Mouse (Mus musculus) intestine, embryonic 14.5 days (tissue): ENCODE data around the gene Rffl. TPM values are rescaled to one million over a fixed set of nuclear protein-coding genes. Genes with fewer than 3 reads are reported as not detected.
A peak's percentile ranks its signal among the peaks of the same experiment; 100 is the strongest.

Source experiments
- ATAC-seq: fragments of 200-750 bp; cut with Nextera tagmentation; replicated peaks from 2 replicates; pipeline ENCODE4 v1.8.0; 2017; ENCODE audit warnings: low read depth, moderate number of reproducible peaks, moderate TSS enrichment, moderate library complexity; ENCODE audit not compliant: low FRiP score, low TSS enrichment
- DNase-seq: peaks from one replicate; pipeline ENCODE4 v3.0.0-alpha.2; 2018; ENCODE audit warnings: low spot score
- H3K27ac ChIP-seq: fragments of 300-500 bp; sonication (generic); 2 replicates; pipeline ENCODE4 v1.5.1; 2014; ENCODE audit warnings: low read depth, mild to moderate bottlenecking, control low read depth
- H3K27me3 ChIP-seq: fragments of 300-500 bp; sonication (generic); replicated peaks from 2 replicates; pipeline ENCODE4 v1.6.1; 2014; ENCODE audit warnings: low read length, control low read depth; ENCODE audit not compliant: control insufficient read depth, insufficient read depth
- H3K36me3 ChIP-seq: fragments of 300-500 bp; sonication (generic); 2 replicates; pipeline ENCODE4 v1.6.1; 2014; ENCODE audit warnings: low read length, control low read depth; ENCODE audit not compliant: control insufficient read depth, insufficient read depth
- H3K4me1 ChIP-seq: fragments of 300-500 bp; sonication (generic); replicated peaks from 2 replicates; pipeline ENCODE4 v1.6.1; 2014; ENCODE audit warnings: low read length, control low read depth, mixed read lengths; ENCODE audit not compliant: control insufficient read depth, insufficient read depth
- H3K4me2 ChIP-seq: fragments of 300-500 bp; sonication (generic); 2 replicates; pipeline ENCODE4 v1.6.1; 2014; ENCODE audit warnings: low read length
- H3K4me3 ChIP-seq: fragments of 300-500 bp; sonication (generic); 2 replicates; pipeline ENCODE4 v1.5.1; 2014; ENCODE audit warnings: low read depth, low read length, control low read depth, mixed read lengths
- H3K9ac ChIP-seq: fragments of 300-500 bp; sonication (generic); 2 replicates; pipeline ENCODE4 v1.6.1; 2014; ENCODE audit warnings: mild to moderate bottlenecking, low read length
- H3K9me3 ChIP-seq: fragments of 300-500 bp; sonication (generic); 2 replicates; pipeline ENCODE4 v1.6.1; 2016; ENCODE audit warnings: low read length, control low read depth; ENCODE audit not compliant: control insufficient read depth
- WGBS: fragments of 180-500 bp; shearing (Covaris S2); extraction: QIAGEN DNeasy Blood & Tissue Kit; methylation state at CpG from one replicate; pipeline ENCODE4 v1.1.7; 2014; 5-methylcytosine and 5-hydroxymethylcytosine counted together
- polyA plus RNA-seq: library from polyadenylated mRNA; unstranded; fragments of >200 nt; fragmentation: Nextera tagmentation; extraction: Ambion mirVana; gene quantifications from 2 replicates; pipeline ENCODE4 v1.2.1, GENCODE M21; 2014

Rffl gene
- polyA plus RNA-seq, 1 experiment from 2014 or later, result 12.1 TPM

DNA sequence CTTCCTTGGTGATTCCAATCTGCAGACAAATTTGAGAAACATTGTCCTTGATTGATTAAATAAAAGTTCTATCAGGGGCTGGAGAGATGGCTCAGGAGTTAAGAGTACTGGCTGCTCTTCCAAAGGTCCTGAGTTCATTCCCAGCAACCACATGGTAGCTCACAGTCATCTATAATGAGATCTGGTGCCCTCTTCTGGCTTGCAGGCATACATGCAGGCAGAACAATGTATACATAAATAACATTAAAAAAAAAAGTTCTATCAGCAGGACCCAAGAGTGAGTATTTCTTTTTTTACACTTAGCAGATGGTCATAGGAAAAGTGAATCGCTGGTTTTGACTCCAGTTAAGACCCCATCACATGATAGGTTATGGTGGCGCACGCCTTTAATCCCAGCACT is 15.5 kb upstream of the Rffl start:
- no peaks in the 10 kb centered on the region for H3K27me3 ChIP-seq
- H3K4me2 ChIP-seq, result no peak overlapping the region
- peaks cover 16% of the 10 kb centered on the region; the same call in 1 of the 2 replicates for H3K4me1 ChIP-seq
- no peak for DNase-seq
- WGBS, result 86% methylated on average over 3 of the region's 3 CpGs
- H3K27ac ChIP-seq, result no peak overlapping the region
- H3K9me3 ChIP-seq, result no peaks in the 10 kb centered on the region
- no peak overlapping the region for H3K9ac ChIP-seq
- no peak overlapping the region for H3K4me3 ChIP-seq
- no peak for ATAC-seq
- 0 out of 2 replicates have a peak, but pooled peaks cover 4% of the 10 kb centered on the region for H3K36me3 ChIP-seq

- Histone ChIP-seq H3K27ac (no peak overlapping the region), H3K27me3 (no peaks in the 10 kb centered on the region)
- DNase-seq, result no peak
These were observed 12.2 kb upstream of the Rffl start for GRCm38 (mm10) chr11:82883180-82883579.

GRCm38 (mm10) chr11:82877726-82878344 is 6.8 kb upstream of the Rffl start:
- H3K4me2 ChIP-seq, result no peak overlapping the region
- no peak for ATAC-seq
- no peak overlapping the region for H3K27ac ChIP-seq
- no peaks in the 10 kb centered on the region for H3K4me1 ChIP-seq
- H3K9me3 ChIP-seq, result no peaks in the 10 kb centered on the region
- H3K4me3 ChIP-seq, result no peak overlapping the region
- no peak overlapping the region for H3K9ac ChIP-seq
- H3K36me3 ChIP-seq, result peaks cover 20% of the 10 kb centered on the region; the same call in 1 of the 2 replicates
- 85% methylated on average over 7 of the region's 7 CpGs for WGBS
- no peaks in the 10 kb centered on the region for H3K27me3 ChIP-seq
- no peak for DNase-seq

More at GRCm38 (mm10) chr11:82883180-82883579, 12.2 kb upstream of the Rffl start:
- peaks cover under 1% of the 10 kb centered on the region; the same call in 1 of the 2 replicates for H3K4me1 ChIP-seq
- ATAC-seq, result no peak
- H3K9ac ChIP-seq, result no peak overlapping the region
- H3K4me2 ChIP-seq, result no peak overlapping the region
- 64% methylated on average over 8 of the region's 8 CpGs for WGBS
- H3K4me3 ChIP-seq, result no peak overlapping the region
- H3K36me3 ChIP-seq, result peaks cover 20% of the 10 kb centered on the region; the same call in 1 of the 2 replicates
- H3K9me3 ChIP-seq, result no peaks in the 10 kb centered on the region

- no peak for ATAC-seq
- Histone ChIP-seq H3K36me3 (peaks cover 14% of the 10 kb centered on the region; the same call in 1 of the 2 replicates), H3K4me3 (no peak overlapping the region), H3K27ac (no peak overlapping the region), H3K4me2 (no peak overlapping the region), H3K4me1 (no peaks in the 10 kb centered on the region), H3K9me3 (no peaks in the 10 kb centered on the region), H3K27me3 (no peaks in the 10 kb centered on the region), H3K9ac (no peak overlapping the region)
- DNase-seq, result no peak
- WGBS, result 91% methylated on average over 5 of the region's 5 CpGs
These were observed 4.6 kb upstream of the Rffl start for GRCm38 (mm10) chr11:82875631-82876030.

DNA sequence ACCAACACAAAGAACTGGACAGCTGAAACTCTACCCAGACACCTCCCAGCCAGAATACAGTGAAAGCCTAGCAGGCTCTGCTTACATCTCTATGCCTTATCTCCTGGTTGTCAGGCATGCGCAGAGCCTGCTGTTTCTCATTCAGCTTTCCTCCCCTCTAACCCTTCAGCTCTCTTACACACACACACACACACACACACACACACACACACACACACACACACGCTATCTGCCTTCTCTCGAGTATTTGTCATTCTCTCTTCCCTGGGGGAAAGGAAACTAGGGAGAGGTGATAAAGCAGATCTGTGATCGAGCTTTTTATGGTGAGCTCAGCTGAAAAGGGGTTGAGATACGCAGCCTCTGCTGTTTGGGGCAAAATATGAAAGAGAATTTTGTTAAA is 3.9 kb upstream of the Rffl start:
- no peak overlapping the region for H3K4me3 ChIP-seq
- DNase-seq (no peak), ATAC-seq (no peak)
- WGBS, result 39% methylated on average over 5 of the region's 5 CpGs
- H3K9ac ChIP-seq, result no peak overlapping the region
- H3K4me1 ChIP-seq, result peaks cover 5% of the 10 kb centered on the region; the same call in 1 of the 2 replicates
- no peaks in the 10 kb centered on the region for H3K27me3 ChIP-seq
- no peaks in the 10 kb centered on the region for H3K9me3 ChIP-seq
- H3K27ac ChIP-seq, result no peak overlapping the region
- no peak overlapping the region for H3K4me2 ChIP-seq
- H3K36me3 ChIP-seq, result peaks cover 14% of the 10 kb centered on the region; the same call in 1 of the 2 replicates

GRCm38 (mm10) chr11:82870173-82871030 is 608 bp downstream of the Rffl start:
- WGBS, result 3% methylated on average over 35 of the region's 36 CpGs
- Histone ChIP-seq H3K9ac (peak overlapping the region; percentile 74), H3K4me2 (peak overlapping the region; percentile 66), H3K27me3 (no peaks in the 10 kb centered on the region), H3K36me3 (no peaks in the 10 kb centered on the region), H3K4me1 (peaks cover 6% of the 10 kb centered on the region; the same call in 1 of the 2 replicates), H3K9me3 (no peaks in the 10 kb centered on the region), H3K27ac (no peak overlapping the region), H3K4me3 (peak overlapping the region; percentile 81)
- peak; percentile 28; the same call in 1 of the 2 replicates for ATAC-seq
- peak; percentile 75 for DNase-seq

GRCm38 (mm10) chr11:82869506-82870172 is 1.4 kb downstream of the Rffl start:
- H3K36me3 ChIP-seq, result no peaks in the 10 kb centered on the region
- 0 out of 2 replicates have a peak overlapping the region, but pooled peaks have one; percentile 81 for H3K4me3 ChIP-seq
- peak overlapping the region; percentile 74; the same call in 1 of the 2 replicates for H3K9ac ChIP-seq
- no peaks in the 10 kb centered on the region for H3K9me3 ChIP-seq
- 67% methylated on average over 9 of the region's 9 CpGs for WGBS
- H3K4me1 ChIP-seq, result peaks cover 6% of the 10 kb centered on the region; the same call in 1 of the 2 replicates
- H3K27me3 ChIP-seq, result no peaks in the 10 kb centered on the region
- peak overlapping the region; percentile 66 for H3K4me2 ChIP-seq
- DNase-seq (no peak), ATAC-seq (no peak)
- no peak overlapping the region for H3K27ac ChIP-seq

- no peak overlapping the region for H3K4me2 ChIP-seq
These were observed 3.1 kb downstream of the Rffl start for GRCm38 (mm10) chr11:82867956-82868355.

More at GRCm38 (mm10) chr11:82867956-82868355, 3.1 kb downstream of the Rffl start:
- no peak for DNase-seq
- no peaks in the 10 kb centered on the region for H3K9me3 ChIP-seq
- no peak overlapping the region for H3K27ac ChIP-seq
- H3K4me3 ChIP-seq, result no peak overlapping the region
- H3K4me1 ChIP-seq, result peaks cover 6% of the 10 kb centered on the region; the same call in 1 of the 2 replicates
- no peak overlapping the region for H3K9ac ChIP-seq
- no peaks in the 10 kb centered on the region for H3K36me3 ChIP-seq
- no peaks in the 10 kb centered on the region for H3K27me3 ChIP-seq
- no peak for ATAC-seq
- 77% methylated on average over 5 of the region's 5 CpGs for WGBS
